Mouse (Mus musculus): ENCODE results near the gene Slc29a2.

Gene Slc29a2

GRCm38 (mm10) chr19:5058801-5059771 is 35.4 kb downstream of the Slc29a2 start:
- DNase-seq (ENCODE audit: low spot score): peak; percentile 57

GRCm38 (mm10) chr19:5060365-5061330 is 37.0 kb downstream of the Slc29a2 start:
- DNase-seq (ENCODE audit: low spot score): peak; percentile 63

GRCm38 (mm10) chr19:5062041-5062440 is 38.4 kb downstream of the Slc29a2 start:
- no peak for DNase-seq (ENCODE audit: low spot score)

GRCm38 (mm10) chr19:5062446-5062845 is 38.8 kb downstream of the Slc29a2 start:
- DNase-seq (ENCODE audit: low spot score): peak; percentile 67

- DNase-seq (ENCODE audit: low spot score): peak; percentile 67
Observed at GRCm38 (mm10) chr19:5065104-5065503, 41.4 kb downstream of the Slc29a2 start.

GRCm38 (mm10) chr19:5067040-5067799 is 43.6 kb downstream of the Slc29a2 start:
- DNase-seq (ENCODE audit: low spot score): peak; percentile 46

GRCm38 (mm10) chr19:5067867-5068569 is 44.4 kb downstream of the Slc29a2 start, which contains the start of gene Cd248:
TSS of gene Cd248 (plus strand) at chr19:5068078.
- peak; percentile 86 for DNase-seq (ENCODE audit: low spot score)

GRCm38 (mm10) chr19:5068570-5069234 is 45.0 kb downstream of the Slc29a2 start:
- DNase-seq (ENCODE audit: low spot score): peak; percentile 69

GRCm38 (mm10) chr19:5069486-5069885 is 45.8 kb downstream of the Slc29a2 start:
- no peak for DNase-seq (ENCODE audit: low spot score)

- DNase-seq (ENCODE audit: low spot score): no peak
Observed at GRCm38 (mm10) chr19:5069978-5070377, 46.3 kb downstream of the Slc29a2 start.

GRCm38 (mm10) chr19:5071077-5071476 is 47.4 kb downstream of the Slc29a2 start:
- no peak for DNase-seq (ENCODE audit: low spot score)

GRCm38 (mm10) chr19:5071545-5072369 is 48.1 kb downstream of the Slc29a2 start:
- DNase-seq (ENCODE audit: low spot score): peak; percentile 85

GRCm38 (mm10) chr19:5072389-5073019 is 48.8 kb downstream of the Slc29a2 start:
- DNase-seq (ENCODE audit: low spot score): no peak

- peak; percentile 84 for DNase-seq (ENCODE audit: low spot score)
Observed at GRCm38 (mm10) chr19:5073028-5073427, 49.4 kb downstream of the Slc29a2 start.

- no peak for DNase-seq (ENCODE audit: low spot score)
Observed at GRCm38 (mm10) chr19:5073518-5073917, 49.9 kb downstream of the Slc29a2 start.

- DNase-seq (ENCODE audit: low spot score): no peak
Observed at GRCm38 (mm10) chr19:5079279-5079678, 55.6 kb downstream of the Slc29a2 start.

Measured in testis, postnatal 10 days (tissue).